Mouse (Mus musculus) forebrain, postnatal 0 days (tissue): Measurements from ENCODE around the gene Gm10644. TPM values are rescaled to one million over a fixed set of nuclear protein-coding genes. Genes with fewer than 3 reads are reported as not detected.

ENCODE experiments used
- ATAC-seq: fragments of 200-750 bp; cut with Nextera tagmentation; 2 replicates; pipeline ENCODE4 v1.8.0; 2017; ENCODE audit warnings: mild to moderate bottlenecking, moderate library complexity
- DNase-seq: peaks from one replicate; pipeline ENCODE4 v3.0.0-alpha.2; 2015
- H3K27ac ChIP-seq: fragments of 300-500 bp; sonication (generic); 2 replicates; pipeline ENCODE4 v1.5.1; 2014; ENCODE audit warnings: low read depth, mild to moderate bottlenecking, antibody characterized with exemption, low read length, moderate library complexity, mixed read lengths
- H3K27me3 ChIP-seq: fragments of 300-500 bp; sonication (generic); 2 replicates; pipeline ENCODE4 v1.6.1; 2014; ENCODE audit warnings: mild to moderate bottlenecking, low read length, mixed read lengths; ENCODE audit not compliant: insufficient read depth
- H3K36me3 ChIP-seq: fragments of 300-500 bp; sonication (generic); 2 replicates; pipeline ENCODE4 v1.6.1; 2014; ENCODE audit warnings: mild to moderate bottlenecking, moderate library complexity; ENCODE audit not compliant: insufficient read depth
- H3K4me1 ChIP-seq: fragments of 300-500 bp; sonication (generic); 2 replicates; pipeline ENCODE4 v1.6.1; 2014; ENCODE audit warnings: antibody characterized with exemption; ENCODE audit not compliant: insufficient read depth
- H3K4me2 ChIP-seq: fragments of 300-500 bp; sonication (generic); 2 replicates; pipeline ENCODE4 v1.6.1; 2014; ENCODE audit warnings: low read depth, mild to moderate bottlenecking, moderate library complexity
- H3K4me3 ChIP-seq: fragments of 300-500 bp; sonication (generic); 2 replicates; pipeline ENCODE4 v1.5.1; 2014; ENCODE audit warnings: low read depth, low read length, mixed read lengths
- H3K9ac ChIP-seq: fragments of 300-500 bp; sonication (generic); 2 replicates; pipeline ENCODE4 v1.6.1; 2014; ENCODE audit warnings: mild to moderate bottlenecking
- H3K9me3 ChIP-seq: fragments of 300-500 bp; sonication (generic); 2 replicates; pipeline ENCODE4 v1.6.1; 2016; ENCODE audit warnings: low read length
- CTCF ChIP-seq: sonication (generic); IDR thresholded peaks from 2 replicates; pipeline ENCODE4 v1.5.1; 2016; ENCODE audit warnings: antibody characterized with exemption, control low read depth, low read depth
- WGBS: fragments of 180-500 bp; shearing (Covaris S2); extraction: QIAGEN DNeasy Blood & Tissue Kit; methylation state at CpG from one replicate; pipeline ENCODE4 v1.1.7; 2014; 5-methylcytosine and 5-hydroxymethylcytosine counted together
- polyA plus RNA-seq: library from polyadenylated mRNA; unstranded; fragments of >200 nt; fragmentation: Nextera tagmentation; extraction: Ambion mirVana; gene quantifications from 2 replicates; pipeline ENCODE4 v1.2.1, GENCODE M21; 2015
- total RNA-seq: library from RNA; depleted of rRNA; stranded (reverse); fragments of >200 nt; gene quantifications from 2 replicates; pipeline ENCODE4 v1.2.3, GENCODE M21; 2014

The Gm10644 gene
- total and polyA plus RNA-seq, 2 experiments from 2014 or later: 0.14 to 0.40 TPM

GRCm38 (mm10) chr8:83902961-83903666 is 51.9 kb downstream of the Gm10644 start:
- H3K36me3 ChIP-seq: no peaks in the 10 kb centered on the region; the same call in 1 of the 2 replicates
- ATAC-seq (no peak), DNase-seq (no peak)
- H3K4me2 ChIP-seq: peak overlapping the region; percentile 79
- no peaks in the 10 kb centered on the region for H3K27me3 ChIP-seq
- peak overlapping the region; percentile 95 for H3K4me3 ChIP-seq
- H3K27ac ChIP-seq: no peak overlapping the region
- H3K9ac ChIP-seq: peak overlapping the region; percentile 18; the same call in 1 of the 2 replicates
- no peaks in the 10 kb centered on the region for H3K9me3 ChIP-seq
- peaks cover 9% of the 10 kb centered on the region; the same call in 1 of the 2 replicates for H3K4me1 ChIP-seq
- 13% methylated on average over 13 of the region's 13 CpGs for WGBS
- TF ChIP-seq CTCF: peak; percentile 30; the same call in 1 of the 2 replicates

GRCm38 (mm10) chr8:83901566-83902485 is 53.2 kb downstream of the Gm10644 start:
- Histone ChIP-seq H3K27me3 (no peaks in the 10 kb centered on the region), H3K4me1 (peaks cover 20% of the 10 kb centered on the region; the same call in 1 of the 2 replicates), H3K9ac (peak overlapping the region; percentile 98), H3K36me3 (no peaks in the 10 kb centered on the region; the same call in 1 of the 2 replicates), H3K4me3 (peak overlapping the region; percentile 95), H3K9me3 (no peaks in the 10 kb centered on the region), H3K4me2 (peak overlapping the region; percentile 79), H3K27ac (peak overlapping the region; percentile 99)
- DNase-seq (peak; percentile 73), ATAC-seq (no peak)
- 13% methylated on average over 14 of the region's 14 CpGs for WGBS
- TF ChIP-seq CTCF: no peak

GRCm38 (mm10) chr8:83900957-83901270 is 54.1 kb downstream of the Gm10644 start:
- 3% methylated on average over 36 of the region's 40 CpGs for WGBS
- no peaks in the 10 kb centered on the region; the same call in 1 of the 2 replicates for H3K36me3 ChIP-seq
- H3K4me1 ChIP-seq: peaks cover 20% of the 10 kb centered on the region; the same call in 1 of the 2 replicates
- H3K4me2 ChIP-seq: peak overlapping the region; percentile 79
- no peak for TF ChIP-seq CTCF
- peak overlapping the region; percentile 99 for H3K27ac ChIP-seq
- H3K9me3 ChIP-seq: no peaks in the 10 kb centered on the region
- no peaks in the 10 kb centered on the region for H3K27me3 ChIP-seq
- peak overlapping the region; percentile 95 for H3K4me3 ChIP-seq
- peak overlapping the region; percentile 98 for H3K9ac ChIP-seq
- DNase-seq (peak; percentile 91), ATAC-seq (peak; percentile 0; the same call in 1 of the 2 replicates)

DNA sequence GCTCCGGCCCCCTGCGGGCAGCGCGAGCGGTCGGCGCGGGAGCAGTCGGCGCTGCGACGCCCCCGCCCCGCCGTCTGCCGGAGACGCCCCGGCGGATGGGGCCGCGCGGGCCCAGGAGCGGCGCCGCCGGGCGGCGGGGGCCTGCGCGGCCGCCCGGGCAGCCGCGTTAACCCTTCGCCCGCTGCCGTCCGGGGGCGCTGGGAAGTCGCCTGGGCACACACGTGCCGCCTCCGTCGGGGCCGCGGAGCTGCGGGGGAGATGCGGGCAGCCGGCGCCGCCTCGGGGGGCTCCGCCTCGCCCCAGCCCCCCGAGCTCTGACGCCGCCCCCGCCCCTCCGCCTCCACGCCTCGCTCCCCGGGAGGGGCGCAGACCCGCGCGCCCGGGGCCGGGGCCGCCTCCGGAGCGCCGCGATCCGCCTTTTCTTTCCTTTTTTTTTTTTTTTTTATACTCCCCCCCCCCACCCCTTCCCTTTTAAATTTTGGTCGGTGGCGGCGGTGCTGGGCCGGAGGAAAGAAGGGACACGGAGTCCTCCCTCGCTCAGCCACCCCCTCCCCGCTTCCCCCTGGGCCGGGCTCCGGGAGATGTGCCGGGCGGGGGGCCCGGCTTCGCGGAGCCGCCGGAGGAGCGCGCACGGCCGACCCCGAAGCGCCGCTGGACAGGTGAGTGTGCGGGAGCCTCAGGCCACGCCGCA is 54.6 kb downstream of the Gm10644 start:
- Histone ChIP-seq H3K27me3 (no peaks in the 10 kb centered on the region), H3K9me3 (no peaks in the 10 kb centered on the region), H3K36me3 (no peaks in the 10 kb centered on the region), H3K27ac (peak overlapping the region; percentile 99), H3K4me3 (peak overlapping the region; percentile 95), H3K4me1 (peaks cover 20% of the 10 kb centered on the region; the same call in 1 of the 2 replicates), H3K4me2 (peak overlapping the region; percentile 79), H3K9ac (peak overlapping the region; percentile 98)
- TF ChIP-seq CTCF: no peak
- 4% methylated on average over 64 of the region's 100 CpGs for WGBS
- peak; percentile 78 for DNase-seq
- ATAC-seq: peak; percentile 8

- H3K4me2 ChIP-seq: peak within 1 kb of the TSS; percentile 79
- peak within 1 kb of the TSS; percentile 95 for H3K4me3 ChIP-seq
- H3K9me3 ChIP-seq: no peaks in the 10 kb centered on the region
- peaks cover 20% of the 10 kb centered on the region; the same call in 1 of the 2 replicates for H3K4me1 ChIP-seq
- no peak; the same call in 1 of the 2 replicates for TF ChIP-seq CTCF
- no peaks in the 10 kb centered on the region for H3K36me3 ChIP-seq
- ATAC-seq (peak; percentile 89), DNase-seq (peak; percentile 98)
- H3K9ac ChIP-seq: peak within 1 kb of the TSS; percentile 98
- peak within 1 kb of the TSS; percentile 99 for H3K27ac ChIP-seq
- under 1% methylated on average over 51 of the region's 70 CpGs for WGBS
- no peaks in the 10 kb centered on the region for H3K27me3 ChIP-seq
Measured at GRCm38 (mm10) chr8:83899363-83900252, 55.4 kb downstream of the Gm10644 start, which contains the start of gene Adgrl1. Gene Adgrl1 (plus strand): TSS chr8:83900105.
